Mouse (Mus musculus) mouse trophoblast stem cell (cell line): ENCODE results near the gene Mup10.
"Not testable (repeated sequence)": the region's sequence is repeated elsewhere in the genome, so short reads cannot be mapped to it uniquely, and the experiment has no call there.

Source experiments
- in situ Hi-C, 2 experiments: fragments of 300-500 bp; cut with MseI, MboI; formaldehyde crosslinking; loops; 2 replicates in 1 of 2; 3 replicates in 1 of 2; pipeline ENCODE4 v1.15.1; 2025

Gene Mup10

DNA sequence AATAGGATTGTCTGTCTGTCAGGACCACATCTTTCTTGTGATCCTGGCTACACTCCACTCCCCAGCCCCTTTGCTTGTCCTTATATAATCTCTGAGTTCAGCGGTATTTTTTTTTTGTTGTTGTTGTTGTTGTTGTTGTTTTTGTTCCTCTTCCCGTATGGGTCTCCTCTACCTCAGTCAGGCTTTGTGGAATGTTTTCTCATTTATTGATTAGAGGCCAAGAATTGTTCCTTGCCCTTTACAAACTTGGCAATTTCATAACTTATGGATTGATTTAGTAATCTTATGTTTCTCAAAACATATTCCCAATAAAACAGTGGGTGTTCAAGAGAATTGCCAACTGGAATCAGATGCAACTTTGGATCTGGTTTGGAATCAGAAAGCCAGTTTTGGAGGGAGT lies at the start of gene Mup10:
Gene Mup10 (minus strand): TSS at position 101 of the 400 bp plus-strand sequence.
- in situ Hi-C loops, result not testable (repeated sequence)
